Mouse (Mus musculus): ENCODE results near the gene Pde7b.

Pde7b gene

GRCm38 (mm10) chr10:20724906-20725305 lies at the start of gene Pde7b:
Gene Pde7b (minus strand): TSS chr10:20725078.
- no peak for DNase-seq (ENCODE audit: low read depth, low spot score)

DNA sequence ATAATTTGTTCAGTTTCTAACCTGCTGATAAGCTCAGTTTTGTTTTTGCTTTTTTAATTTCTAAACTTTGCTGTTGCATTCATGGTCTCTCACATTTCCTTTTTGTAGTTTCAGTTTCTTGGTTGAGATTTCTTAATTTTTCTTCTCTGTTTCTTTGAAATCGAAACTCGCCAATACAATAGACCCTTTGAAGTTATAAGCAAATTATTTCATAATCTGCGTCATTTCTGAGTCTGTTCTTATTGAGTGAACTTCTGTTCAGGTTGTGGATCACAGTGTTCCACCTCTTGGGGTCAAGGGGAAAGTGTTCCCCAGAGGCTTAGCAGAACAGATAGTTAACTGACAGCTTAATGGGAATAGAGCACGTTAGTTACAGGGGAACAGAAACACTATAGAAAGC lies 47.2 kb upstream of the Pde7b start:
- DNase-seq (ENCODE audit: low read depth, low spot score): no peak

- no peak for DNase-seq (ENCODE audit: low read depth, low spot score)
Measured at GRCm38 (mm10) chr10:20770418-20770888, 45.6 kb upstream of the Pde7b start.

GRCm38 (mm10) chr10:20769557-20770417 lies 44.9 kb upstream of the Pde7b start:
- no peak for DNase-seq (ENCODE audit: low read depth, low spot score)

DNA sequence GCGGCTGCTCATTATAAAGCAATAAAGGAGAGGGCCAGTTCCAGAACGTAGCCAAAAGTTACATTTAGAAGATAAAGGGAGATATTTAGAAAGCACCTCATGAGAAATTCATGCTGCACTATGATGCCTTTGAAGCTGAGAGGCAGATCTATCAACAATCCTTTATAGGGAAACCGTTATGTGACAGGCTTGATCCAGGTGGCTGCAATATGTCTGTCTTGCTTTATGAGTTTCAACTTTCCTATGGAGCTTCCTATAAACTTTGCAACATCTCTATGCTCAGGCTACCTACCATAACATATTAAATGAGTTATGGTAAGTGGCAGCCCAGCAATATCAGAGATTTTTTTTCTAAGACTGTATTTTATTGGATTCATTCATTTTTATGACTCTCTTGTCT lies 39.5 kb upstream of the Pde7b start:
- DNase-seq (ENCODE audit: low read depth, low spot score): no peak

DNA sequence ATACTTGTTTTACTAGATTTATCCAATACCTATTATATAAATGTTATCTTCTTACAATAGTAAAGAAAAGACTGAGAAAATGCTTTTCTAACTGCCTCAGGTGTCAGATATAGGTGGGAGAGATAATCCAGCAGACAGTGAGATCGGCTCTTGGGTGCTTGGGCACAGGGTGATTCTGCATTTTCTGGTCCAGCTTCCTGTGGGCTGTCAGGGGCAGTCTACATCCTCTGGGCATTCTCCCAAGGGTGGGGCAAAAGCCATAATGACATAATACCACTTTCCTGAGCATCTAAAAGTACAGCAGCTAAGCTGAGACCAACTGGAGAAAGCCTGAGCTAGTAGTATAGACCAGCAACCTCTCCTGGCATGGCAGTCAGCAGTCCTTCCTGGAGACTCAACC lies 34.1 kb upstream of the Pde7b start:
- DNase-seq (ENCODE audit: low read depth, low spot score): no peak

DNA sequence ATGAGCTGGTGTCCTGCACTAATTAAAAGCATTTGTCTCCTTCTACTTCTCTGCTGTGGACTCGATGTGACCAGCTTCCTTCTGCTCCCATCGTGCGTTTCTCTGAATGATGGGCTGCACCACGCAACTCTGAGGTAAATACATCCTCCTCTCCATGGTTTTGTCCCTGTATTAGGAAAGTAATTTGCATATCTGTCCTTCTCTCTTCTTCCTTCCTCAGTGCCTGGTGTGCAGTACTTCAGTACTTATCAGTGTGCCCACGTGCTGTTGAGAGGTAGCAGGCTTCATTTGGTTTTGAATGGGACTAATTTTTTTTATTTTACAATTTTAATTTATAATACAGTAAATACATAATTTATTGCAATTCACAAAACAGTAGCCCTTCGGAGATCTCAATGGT lies 33.4 kb upstream of the Pde7b start:
- DNase-seq (ENCODE audit: low read depth, low spot score): no peak

DNA sequence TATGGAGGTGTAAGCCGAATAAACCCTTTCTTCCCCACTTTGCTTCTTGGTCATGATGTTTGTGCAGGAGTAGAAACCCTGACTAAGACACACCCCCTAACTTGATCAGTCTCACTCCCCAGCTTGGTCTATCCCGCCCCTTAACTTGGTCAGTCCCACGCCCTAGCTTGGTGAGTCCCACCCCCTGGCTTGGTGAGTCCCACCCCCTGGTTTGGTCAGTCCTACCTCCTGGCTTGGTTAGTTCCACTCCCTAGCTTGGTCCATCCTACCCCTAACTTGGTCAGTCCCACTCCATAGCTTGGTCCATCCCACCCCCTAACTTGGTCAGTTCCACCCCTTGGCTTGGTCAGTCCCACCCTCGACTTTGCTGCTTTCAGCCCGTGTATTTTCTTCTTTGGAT lies 31.3 kb upstream of the Pde7b start:
- no peak for DNase-seq (ENCODE audit: low read depth, low spot score)

DNA sequence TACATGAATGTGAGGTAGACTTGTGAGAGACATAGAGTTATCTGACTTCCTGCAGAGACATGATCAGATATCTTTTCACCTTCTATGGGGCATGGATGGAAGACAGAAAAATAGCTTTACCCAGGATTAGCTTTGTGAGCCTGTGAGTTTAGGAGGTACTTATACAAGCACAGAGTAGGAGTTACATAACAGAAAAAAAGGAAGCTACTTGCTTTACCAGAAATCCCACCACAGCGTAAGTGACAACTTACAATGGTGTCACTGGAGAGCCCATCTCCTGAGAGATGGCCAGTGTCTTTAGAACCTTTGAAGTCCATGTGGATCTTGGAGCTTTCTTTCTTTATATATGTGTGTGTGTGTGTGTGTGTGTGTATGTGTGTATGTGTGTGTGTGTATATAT lies 28.0 kb upstream of the Pde7b start:
- DNase-seq (ENCODE audit: low read depth, low spot score): no peak

DNA sequence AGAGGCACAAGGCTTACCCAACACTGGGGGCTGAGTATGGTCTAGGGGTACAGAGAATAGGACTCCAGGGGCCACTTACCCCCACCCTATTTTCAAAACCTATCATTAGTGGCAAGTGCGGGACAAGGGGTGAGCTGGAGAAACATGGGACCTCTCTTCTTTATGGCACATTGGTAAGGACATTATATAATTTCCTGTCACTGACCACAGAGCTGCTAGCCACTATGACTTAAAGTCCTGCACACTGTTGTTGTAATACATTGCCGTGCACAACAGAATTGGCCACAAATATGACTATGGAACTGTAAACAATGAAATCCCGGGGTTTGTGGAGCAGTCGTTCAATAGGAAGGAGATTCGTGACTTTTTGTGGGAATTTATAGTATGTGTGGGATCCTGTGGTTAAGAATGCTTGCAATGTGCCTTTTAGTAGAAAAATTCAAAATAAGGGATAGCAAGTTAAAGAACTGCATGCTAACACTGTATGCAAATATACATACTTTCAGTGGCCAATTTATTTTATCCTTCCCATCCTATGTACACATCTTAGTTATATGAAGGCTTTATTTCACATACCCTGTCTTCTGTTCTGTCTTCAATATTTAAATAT lies 25.9 kb upstream of the Pde7b start:
- no peak for DNase-seq (ENCODE audit: low read depth, low spot score)

DNA sequence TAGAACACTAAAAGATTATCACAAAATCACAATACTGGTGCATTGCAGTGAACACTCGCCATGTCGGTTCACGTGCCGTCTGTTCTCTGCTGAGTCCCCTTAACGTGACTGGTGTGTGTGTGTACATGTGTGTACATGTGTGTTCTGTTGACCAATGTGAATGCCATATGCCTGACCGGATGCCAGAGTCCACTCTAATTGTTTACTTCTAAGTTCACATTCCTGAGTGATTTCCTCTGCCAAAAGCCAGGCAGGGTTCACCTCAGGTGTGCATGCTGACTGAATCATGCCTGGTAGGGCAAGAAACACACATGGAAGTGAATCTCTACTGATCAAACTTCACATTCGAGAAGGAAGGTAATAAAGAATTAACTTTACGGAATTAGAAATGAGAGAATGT lies 24.1 kb upstream of the Pde7b start:
- DNase-seq (ENCODE audit: low read depth, low spot score): no peak

- no peak for DNase-seq (ENCODE audit: low read depth, low spot score)
Measured at GRCm38 (mm10) chr10:20747229-20747628, 22.4 kb upstream of the Pde7b start.

- no peak for DNase-seq (ENCODE audit: low read depth, low spot score)
Measured at GRCm38 (mm10) chr10:20739801-20740200, 14.9 kb upstream of the Pde7b start.

- DNase-seq (ENCODE audit: low read depth, low spot score): no peak
Measured at GRCm38 (mm10) chr10:20737146-20737545, 12.3 kb upstream of the Pde7b start.

- DNase-seq (ENCODE audit: low read depth, low spot score): no peak
Measured at GRCm38 (mm10) chr10:20735775-20736449, 11.0 kb upstream of the Pde7b start.

- DNase-seq (ENCODE audit: low read depth, low spot score): no peak
Measured at GRCm38 (mm10) chr10:20733576-20733975, 8.7 kb upstream of the Pde7b start.

- no peak for DNase-seq (ENCODE audit: low read depth, low spot score)
Measured at GRCm38 (mm10) chr10:20732180-20732579, 7.3 kb upstream of the Pde7b start.

DNA sequence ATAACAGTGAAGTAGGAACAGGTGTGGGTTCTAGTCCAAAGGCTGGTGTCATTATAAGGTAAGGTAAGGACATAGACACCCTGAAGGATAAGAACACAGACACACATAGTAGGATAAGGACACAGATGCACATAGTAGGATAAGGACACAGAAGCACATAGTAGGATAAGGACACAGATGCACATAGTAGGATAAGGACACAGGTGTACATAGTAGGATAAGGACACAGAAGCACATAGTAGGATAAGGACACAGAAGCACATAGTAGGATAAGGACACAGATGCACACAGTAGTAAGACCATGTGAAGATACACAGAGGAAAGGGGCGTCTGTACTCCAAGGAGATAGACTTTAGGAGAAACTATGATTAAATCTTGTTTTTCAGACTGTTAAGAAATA lies 5.2 kb upstream of the Pde7b start:
- DNase-seq (ENCODE audit: low read depth, low spot score): no peak

DNA sequence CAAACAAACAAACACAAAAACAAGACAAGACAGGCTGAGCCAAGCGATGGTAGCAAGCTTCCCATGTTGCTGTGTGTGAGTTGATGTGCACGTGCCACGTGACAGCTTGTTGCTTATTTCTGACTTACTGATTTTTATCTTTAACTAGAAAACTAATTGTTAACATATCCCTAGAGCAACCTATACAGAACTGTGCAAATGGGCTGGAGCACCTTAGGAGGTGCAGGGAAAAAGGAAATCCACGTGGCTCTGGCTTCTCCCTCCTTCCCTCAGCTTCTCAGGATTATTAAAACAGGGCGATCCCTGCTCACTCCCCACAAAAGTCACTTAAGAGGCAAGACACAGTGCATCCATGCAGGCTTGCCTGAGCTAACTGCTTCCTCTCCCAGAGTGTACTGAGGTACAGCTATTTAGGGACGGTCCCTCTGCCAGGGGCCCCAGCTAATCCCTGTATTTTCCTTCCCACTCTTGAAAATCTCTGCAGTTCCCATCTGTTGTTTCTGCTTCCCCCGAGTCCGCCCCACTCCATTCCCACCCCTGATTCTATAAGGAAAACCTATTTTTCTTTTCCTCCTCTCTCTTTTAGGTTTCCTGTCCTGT lies 606 bp upstream of the Pde7b start:
- DNase-seq (ENCODE audit: low read depth, low spot score): no peak

GRCm38 (mm10) chr10:20724451-20724850 lies 427 bp downstream of the Pde7b start:
- no peak for DNase-seq (ENCODE audit: low read depth, low spot score)

- no peak for DNase-seq (ENCODE audit: low read depth, low spot score)
Measured at GRCm38 (mm10) chr10:20723962-20724361, 916 bp downstream of the Pde7b start.

DNA sequence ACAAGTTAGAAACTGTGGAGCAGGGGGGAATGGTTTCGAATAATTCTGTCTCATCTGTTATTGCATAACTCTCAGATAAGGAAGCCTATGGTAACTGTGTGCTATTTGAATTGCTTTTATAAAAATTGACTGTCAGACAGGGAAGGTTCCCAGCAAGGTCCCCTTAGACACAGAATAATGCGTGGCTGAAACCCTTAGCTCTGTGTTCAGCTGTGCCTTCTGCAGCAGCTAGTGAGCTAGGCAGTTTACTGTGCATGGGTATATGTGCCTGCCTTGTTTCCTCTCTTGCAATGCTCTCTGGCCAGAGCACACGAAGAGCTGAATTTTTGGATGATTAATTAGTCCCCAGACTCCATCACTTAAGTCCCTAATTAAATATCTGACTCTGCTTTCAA lies 1.4 kb downstream of the Pde7b start:
- no peak for DNase-seq (ENCODE audit: low read depth, low spot score)
